Mouse (Mus musculus): Measurements from ENCODE around the gene 2310061I04Rik.
A peak's percentile ranks its signal among the peaks of the same experiment; 100 is the strongest.

Gene 2310061I04Rik

DNA sequence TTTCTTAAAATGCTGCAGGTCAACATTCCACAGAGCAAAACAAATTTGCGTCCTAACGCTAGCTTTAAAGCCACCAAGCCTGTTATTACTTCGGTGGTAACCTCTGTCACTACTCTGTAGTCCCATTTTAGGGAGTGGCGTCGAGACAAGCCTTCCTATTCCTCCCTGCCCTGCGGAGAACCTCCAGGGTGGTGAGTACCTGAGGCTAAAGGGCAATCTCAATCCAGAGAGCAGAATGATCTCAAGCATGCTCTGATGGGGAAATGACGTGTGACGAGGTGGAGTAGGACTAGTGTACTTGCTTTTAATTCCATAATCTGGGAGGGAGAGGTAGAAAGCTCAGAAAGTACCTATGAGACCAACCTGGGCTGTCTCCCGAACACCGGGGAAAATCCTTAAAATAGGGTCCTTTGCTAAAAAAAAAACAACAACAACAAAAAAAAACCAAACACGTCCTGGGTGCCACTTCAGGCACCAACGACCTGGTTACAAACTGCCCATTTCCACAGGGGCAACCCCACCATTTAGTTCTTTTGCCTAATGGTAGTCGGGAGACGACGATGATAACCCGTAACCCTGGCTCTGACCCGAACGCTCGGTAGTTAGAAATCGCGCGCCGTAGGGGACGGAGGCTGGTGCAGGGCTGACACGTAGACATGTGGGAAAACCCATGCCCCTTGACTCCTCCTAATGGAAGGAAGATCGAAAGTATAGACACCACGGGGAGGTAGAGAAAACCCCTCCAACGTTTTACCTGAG lies 18.5 kb upstream of the 2310061I04Rik start:
- peak; percentile 67 for DNase-seq

DNA sequence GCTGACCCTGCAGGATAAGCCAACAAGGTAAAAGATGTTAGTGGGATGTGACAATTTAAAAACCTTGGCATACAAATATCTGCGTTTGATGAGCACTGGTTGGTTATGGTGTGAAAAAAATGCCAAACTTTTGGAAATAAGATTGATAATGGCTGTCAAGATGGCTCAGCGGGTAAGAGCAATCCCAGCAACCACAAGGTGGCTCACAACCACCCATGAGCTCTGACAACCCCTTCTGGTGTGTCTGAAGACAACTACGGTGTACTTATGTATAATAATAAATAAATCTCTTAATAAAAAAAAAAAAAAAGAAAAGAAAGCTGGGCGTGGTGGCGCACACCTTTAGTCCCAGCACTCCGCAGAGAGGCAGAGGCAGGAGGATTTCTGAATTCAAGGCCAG lies 17.7 kb upstream of the 2310061I04Rik start:
- no peak for DNase-seq

- peak; percentile 94 for DNase-seq
Measured at GRCm38 (mm10) chr17:35909919-35910369, 12.7 kb upstream of the 2310061I04Rik start, which contains the start of gene Atat1. Gene Atat1 (minus strand): TSS chr17:35910075.

GRCm38 (mm10) chr17:35909186-35909918 lies 12.1 kb upstream of the 2310061I04Rik start:
- DNase-seq = no peak

DNA sequence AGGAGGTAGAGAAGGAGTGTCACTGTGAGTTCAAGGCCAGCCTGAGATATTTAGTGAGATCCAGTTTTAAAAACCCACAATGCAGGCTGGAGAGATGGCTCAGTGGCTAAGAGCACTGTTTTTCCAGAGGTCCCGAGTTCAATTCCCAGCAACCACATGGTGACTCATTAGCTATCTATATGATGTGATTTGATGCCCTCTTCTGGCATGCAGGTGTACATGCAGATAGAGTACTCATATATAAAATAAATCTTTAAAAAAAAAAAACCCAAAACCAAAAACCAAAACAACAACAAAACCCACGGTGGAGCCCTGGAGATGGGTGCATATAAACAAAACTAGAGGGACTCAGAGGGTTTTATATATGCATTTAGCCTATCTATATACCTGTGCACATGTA lies 10.4 kb upstream of the 2310061I04Rik start:
- DNase-seq = no peak

GRCm38 (mm10) chr17:35905587-35905986 lies 8.4 kb upstream of the 2310061I04Rik start:
- DNase-seq = no peak

DNA sequence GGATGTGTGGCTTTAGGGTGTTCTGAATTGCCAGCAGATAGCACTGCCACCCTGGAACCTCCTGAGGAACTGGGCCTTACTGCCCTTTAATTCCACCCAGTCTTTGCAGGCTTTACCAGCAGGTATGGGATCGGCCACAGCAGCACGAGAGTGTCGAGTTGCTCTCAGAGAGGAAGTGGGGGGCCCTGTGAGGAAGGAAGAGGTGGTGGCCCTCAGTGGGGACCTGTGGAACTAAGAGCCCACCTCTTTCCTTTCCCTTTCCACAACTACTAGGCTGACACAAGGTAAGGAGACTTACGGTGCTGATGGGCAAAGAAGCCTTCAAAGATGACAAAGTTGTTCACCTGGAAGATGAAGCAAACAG lies 6.7 kb upstream of the 2310061I04Rik start:
- DNase-seq = no peak

DNA sequence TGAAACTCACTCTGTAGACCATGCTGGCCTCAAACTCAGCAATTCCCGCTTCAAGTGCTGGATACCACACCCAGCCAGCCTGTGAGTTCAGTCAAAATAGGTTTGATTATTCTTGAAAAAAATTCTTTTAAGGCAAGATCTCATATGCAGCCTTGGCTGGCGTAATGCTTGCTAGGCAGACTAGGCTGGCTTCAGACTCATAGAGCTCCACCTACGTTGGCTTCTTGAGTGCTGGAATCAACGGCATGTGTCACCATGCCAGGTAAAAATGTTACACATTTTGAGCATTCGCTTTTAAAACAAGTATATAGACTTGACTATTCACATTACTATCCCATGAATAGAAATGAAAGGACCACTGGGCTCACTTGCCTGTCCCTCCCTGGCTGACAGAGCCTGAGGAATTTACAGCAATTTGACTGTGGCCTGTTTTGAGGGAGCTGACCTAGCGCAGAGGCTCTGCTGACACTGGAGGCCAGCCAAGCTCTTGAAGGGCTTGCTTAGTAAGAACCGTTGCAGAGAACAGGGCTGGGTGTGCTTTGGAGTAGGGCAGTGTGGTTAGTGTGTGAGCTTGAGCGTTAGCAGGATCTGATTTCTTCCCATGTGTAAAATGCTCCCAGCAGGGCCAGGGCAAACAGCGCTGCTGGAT lies 6.2 kb upstream of the 2310061I04Rik start:
- peak; percentile 83 for DNase-seq

GRCm38 (mm10) chr17:35900636-35901035 lies 3.4 kb upstream of the 2310061I04Rik start:
- DNase-seq = no peak

GRCm38 (mm10) chr17:35897644-35898573 lies 678 bp upstream of the 2310061I04Rik start:
- DNase-seq = peak; percentile 50

GRCm38 (mm10) chr17:35887725-35888124 lies 9.5 kb downstream of the 2310061I04Rik start:
- DNase-seq = no peak

- no peak for DNase-seq
Measured at GRCm38 (mm10) chr17:35883777-35884176, 13.5 kb downstream of the 2310061I04Rik start.

DNA sequence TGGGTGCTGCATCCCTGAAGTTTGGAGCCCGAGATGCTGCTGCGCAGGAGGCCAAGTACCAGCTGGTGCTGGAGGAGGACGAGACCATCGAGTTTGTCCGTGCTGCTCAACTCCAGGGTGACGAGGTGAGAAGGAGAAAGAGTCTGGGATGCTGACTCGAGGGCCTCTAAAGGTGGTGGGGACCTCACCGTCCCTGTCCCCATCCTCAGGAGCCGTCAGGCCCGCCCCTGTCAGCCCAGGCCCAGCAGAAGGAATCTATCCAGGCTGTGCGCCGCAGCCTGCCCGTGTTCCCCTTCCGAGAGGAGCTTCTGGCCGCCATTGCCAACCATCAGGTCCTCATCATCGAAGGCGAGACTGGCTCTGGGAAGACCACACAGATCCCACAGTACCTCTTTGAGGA lies 14.3 kb downstream of the 2310061I04Rik start:
- DNase-seq = no peak

- peak; percentile 93 for DNase-seq
Measured at GRCm38 (mm10) chr17:35879245-35880057, 17.8 kb downstream of the 2310061I04Rik start, which contains the start of gene Dhx16. Gene Dhx16 (plus strand): TSS chr17:35879819.

- peak; percentile 51 for DNase-seq
Measured at GRCm38 (mm10) chr17:35874721-35875120, 22.5 kb downstream of the 2310061I04Rik start.

DNA sequence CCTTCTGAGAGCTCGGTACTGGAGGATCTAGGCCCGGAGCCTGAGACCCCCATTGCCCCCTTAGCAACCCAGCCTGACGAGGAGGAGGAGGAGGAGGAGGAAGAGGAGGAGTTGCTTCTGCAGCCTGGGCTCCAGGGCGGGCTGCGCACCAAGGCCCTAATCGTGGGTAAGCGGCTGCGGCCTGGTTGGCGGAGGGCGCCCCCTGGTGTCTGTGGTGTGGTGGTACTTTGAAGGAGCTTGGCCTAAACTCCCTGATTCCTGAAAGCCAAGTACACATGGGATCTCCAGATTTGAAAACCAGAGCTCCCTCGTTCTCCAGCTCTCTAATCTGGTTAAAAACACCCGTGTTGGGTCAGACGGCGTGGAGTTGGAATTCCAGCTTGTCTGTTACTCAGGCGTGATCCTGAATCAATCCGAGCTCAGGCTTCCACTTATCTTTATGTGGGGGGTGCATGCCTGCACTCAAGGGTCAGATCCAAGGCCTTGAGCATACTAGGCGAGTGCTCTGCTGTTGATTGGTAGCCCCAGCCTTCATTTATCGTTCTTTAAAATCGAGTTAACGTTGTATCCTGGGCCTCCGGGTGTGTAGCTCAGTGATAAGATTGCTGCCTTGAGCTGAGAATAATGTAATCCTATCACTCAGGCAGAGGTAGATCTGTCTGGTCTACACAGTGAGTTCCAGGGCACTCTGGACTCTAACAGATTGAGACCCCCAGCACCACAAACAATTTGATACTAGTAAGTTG lies 23.3 kb downstream of the 2310061I04Rik start:
- peak; percentile 76 for DNase-seq

- DNase-seq = no peak
Measured at GRCm38 (mm10) chr17:35870884-35871696, 26.1 kb downstream of the 2310061I04Rik start.

- DNase-seq = peak; percentile 69
Measured at GRCm38 (mm10) chr17:35870151-35870883, 26.9 kb downstream of the 2310061I04Rik start.
